Comparison of ENCODE assay signal across 24 mouse cellular contexts in genomic region chr4:123360771-123361170, GRCm38 (mm10). TPM values are rescaled to one million over a fixed set of nuclear protein-coding genes. Genes with fewer than 3 reads are reported as not detected.
DNase-seq lines count a peak whose midpoint lies in the region; TF ChIP-seq lines count a peak whose summit lies in the region.
"Had no signal": no experiment of that assay in that cellular context is flagged by ENCODE, and none has a peak within 500 bp of the region (broad histone marks: within the 10 kb centered on the region; RNA-seq: fewer than 3 reads in every experiment).

No protein-coding gene starts in this region.

- H3K4me3 ChIP-seq in heart, embryonic 10.5 days, result no peak overlapping the region
- no peak overlapping the region for H3K4me3 ChIP-seq in heart, adult 2 months
- H3K4me3 ChIP-seq in limb, embryonic 10.5 days, result no peak overlapping the region

- H3K4me1 ChIP-seq in heart, embryonic 10.5 days, result no peaks in the 10 kb centered on the region
- H3K4me1 ChIP-seq in heart, adult 2 months (ENCODE audit: control insufficient read depth, insufficient read depth, low read length), result no peaks in the 10 kb centered on the region
- no peaks in the 10 kb centered on the region for H3K4me1 ChIP-seq in limb, embryonic 10.5 days

- no peaks in the 10 kb centered on the region for H3K79me2 ChIP-seq in heart, adult 2 months (replicated peaks; ENCODE audit: control insufficient read depth, insufficient read depth, low read length)

- WGBS in heart, embryonic 10.5 days, result 91% methylated on average over 12 of the region's 12 CpGs
- 91% methylated on average over 12 of the region's 12 CpGs for WGBS in heart, adult 2 months
- WGBS in limb, embryonic 10.5 days, result 95% methylated on average over 12 of the region's 12 CpGs

- H3K27me3 ChIP-seq in heart, embryonic 10.5 days (ENCODE audit: insufficient read depth, poor library complexity, severe bottlenecking), result no peaks in the 10 kb centered on the region
- no peaks in the 10 kb centered on the region for H3K27me3 ChIP-seq in heart, adult 2 months (ENCODE audit: control insufficient read depth, insufficient read depth, low read length)
- H3K27me3 ChIP-seq in limb, embryonic 10.5 days (ENCODE audit: low read depth, poor library complexity, severe bottlenecking), result no peaks in the 10 kb centered on the region
- H3K27me3 ChIP-seq: CH12.LX, Patski had no signal

- H3K9me3 ChIP-seq in heart, embryonic 10.5 days, result no peaks in the 10 kb centered on the region
- H3K9me3 ChIP-seq in limb, embryonic 10.5 days (replicated peaks), result no peaks in the 10 kb centered on the region
- H3K9me3 ChIP-seq: G1E had no signal

- H3K9ac ChIP-seq in heart, adult 2 months (ENCODE audit: low read depth, low read length), result no peak overlapping the region

- TF ChIP-seq EP300 in heart, adult 2 months (IDR thresholded peaks at IDR 0.05; ENCODE audit: insufficient read depth, low read depth, low read length), result no peak

- no peak for TF ChIP-seq CTCF in heart, adult 2 months (IDR thresholded peaks at IDR 0.05)

- intact Hi-C loops in heart, adult 2 months (cut with DNase I), result no loop called here

- no peak overlapping the region for H3K27ac ChIP-seq in heart, embryonic 10.5 days
- H3K27ac ChIP-seq in heart, adult 2 months, result no peak overlapping the region
- H3K27ac ChIP-seq in limb, embryonic 10.5 days, result no peak overlapping the region

- peaks cover 94% of the 10 kb centered on the region for H3K36me3 ChIP-seq in heart, embryonic 10.5 days
- peaks cover 4% of the 10 kb centered on the region for H3K36me3 ChIP-seq in heart, adult 2 months (ENCODE audit: control insufficient read depth, insufficient read depth, low read length)
- H3K36me3 ChIP-seq in limb, embryonic 10.5 days, result peaks cover 96% of the 10 kb centered on the region

- DNase-seq in heart, adult 11 months, result peak; percentile 81
- no peak for DNase-seq in heart, adult 18-20 months
- DNase-seq in heart, embryonic 10.5 days (ENCODE audit: low spot score), result peak; percentile 72
- no peak for DNase-seq in heart, adult 2 months
- DNase-seq in limb, embryonic 10.5 days (ENCODE audit: low spot score), result peak; percentile 21
- no peak for DNase-seq in layer of hippocampus, adult 18-20 months (ENCODE audit: low spot score in 2 of 2)
- DNase-seq: adrenal gland, adult 2 months; adrenal gland, adult 8-10 months; adrenal gland, postnatal 10 days; adrenal gland, postnatal 14 days; adrenal gland, postnatal 25 days; adrenal gland, postnatal 36 days; B cell, adult 2 months; cerebellum, adult 11 months; cerebellum, adult 11-12 months; cerebellum, adult 18-20 months had no signal

- no peak for TF ChIP-seq POLR2A in heart, adult 2 months (IDR thresholded peaks at IDR 0.05; ENCODE audit: insufficient read depth, low read depth, low read length)

RNA-seq across cellular contexts. Expression of gene Bmp8a, which starts 17.7 kb away (rescaled TPM):
- total RNA-seq in heart, adult 18-20 months (2021), result not detected
- 0.15 and 0.23 TPM in 2 replicates for polyA plus RNA-seq in heart, embryonic 10.5 days (2016; fragmentation: Nextera tagmentation; extraction: Ambion mirVana)
- not detected for total RNA-seq in heart, adult 2 months (2021)
- polyA plus RNA-seq in heart, adult 2 months (2012; rRNA removed), result not detected in 2 replicates
- 0.19 and 0.24 TPM in 2 replicates for polyA plus RNA-seq in limb, embryonic 10.5 days (2016; fragmentation: Nextera tagmentation; extraction: Ambion mirVana)
- not detected for total RNA-seq in layer of hippocampus, adult 18-20 months (2021)
- total RNA-seq: adrenal gland, adult 18-20 months; adrenal gland, postnatal 14 days; adrenal gland, postnatal 25 days; adrenal gland, postnatal 4 days had no signal
- polyA plus RNA-seq: activated CD4-positive, CD25-positive, alpha-beta regulatory T cell, adult 4 months; CD4-positive, CD25-positive, alpha-beta regulatory T cell, adult 4 months; Patski had no signal

RNA-seq across cellular contexts. Expression of gene Oxct2a, which starts 37.3 kb away (rescaled TPM):
- not detected for total RNA-seq in heart, adult 18-20 months (2021)
- polyA plus RNA-seq in heart, embryonic 10.5 days (2016; fragmentation: Nextera tagmentation; extraction: Ambion mirVana), result not detected in 2 replicates
- not detected for total RNA-seq in heart, adult 2 months (2021)
- 0.06 TPM in 1 of 2 replicates, not detected in the other for polyA plus RNA-seq in heart, adult 2 months (2012; rRNA removed)
- not detected in 2 replicates for polyA plus RNA-seq in limb, embryonic 10.5 days (2016; fragmentation: Nextera tagmentation; extraction: Ambion mirVana)
- not detected for total RNA-seq in layer of hippocampus, adult 18-20 months (2021)
- total RNA-seq: adrenal gland, adult 18-20 months; adrenal gland, adult 2 months; adrenal gland, adult 8-10 months; adrenal gland, postnatal 14 days; adrenal gland, postnatal 25 days; adrenal gland, postnatal 36 days; adrenal gland, postnatal 4 days; MEL had no signal
- polyA plus RNA-seq: activated CD4-positive, CD25-positive, alpha-beta regulatory T cell, adult 4 months; adrenal gland, adult 2 months; CD4-positive, CD25-positive, alpha-beta regulatory T cell, adult 4 months; G1E; Patski had no signal

Comparison
In these comparisons a context has a peak if more than half of its experiments do, and no peak if none do; other contexts are left out.
1. DNase-seq: peak in heart, adult 11 months (single experiment), heart, embryonic 10.5 days (single experiment) and limb, embryonic 10.5 days (single experiment); none in heart, adult 18-20 months (0 of 2), heart, adult 2 months (0 of 2) and layer of hippocampus, adult 18-20 months (0 of 2).